Mouse (Mus musculus) cerebellum, adult 2 months (tissue): ENCODE measurements around the gene Lurap1l.

ENCODE experiments used
- CTCF ChIP-seq: fragments of 200-500 bp; IDR thresholded peaks from 2 replicates; pipeline ENCODE4 v1.5.1; 2011; ENCODE audit warnings: low read depth, mild to moderate bottlenecking, control low read depth, low read length, moderate library complexity, borderline replicate concordance; ENCODE audit not compliant: insufficient read depth
- POLR2A ChIP-seq: fragments of 200-500 bp; IDR thresholded peaks from 2 replicates; pipeline ENCODE4 v1.6.1; 2011; ENCODE audit warnings: low read length, control low read depth, borderline replicate concordance; ENCODE audit not compliant: insufficient read depth

GRCm38 (mm10) chr4:80939115-80939514, 28.7 kb downstream of the Lurap1l start:
- TF ChIP-seq CTCF (no peak), POLR2A (no peak)
